Mouse (Mus musculus) olfactory bulb, adult 2 months (tissue): Measurements from ENCODE around the gene Vps54.

Source experiments
- CTCF ChIP-seq: fragments of 200-500 bp; IDR thresholded peaks from 2 replicates; pipeline ENCODE4 v1.5.1; 2012; ENCODE audit warnings: low read depth, mild to moderate bottlenecking, low read length, moderate library complexity; ENCODE audit not compliant: insufficient read depth
- POLR2A ChIP-seq: fragments of 200-500 bp; IDR thresholded peaks from 2 replicates; pipeline ENCODE4 v1.6.1; 2012; ENCODE audit warnings: mild to moderate bottlenecking, low read depth, low read length, moderate library complexity; ENCODE audit not compliant: insufficient read depth

DNA sequence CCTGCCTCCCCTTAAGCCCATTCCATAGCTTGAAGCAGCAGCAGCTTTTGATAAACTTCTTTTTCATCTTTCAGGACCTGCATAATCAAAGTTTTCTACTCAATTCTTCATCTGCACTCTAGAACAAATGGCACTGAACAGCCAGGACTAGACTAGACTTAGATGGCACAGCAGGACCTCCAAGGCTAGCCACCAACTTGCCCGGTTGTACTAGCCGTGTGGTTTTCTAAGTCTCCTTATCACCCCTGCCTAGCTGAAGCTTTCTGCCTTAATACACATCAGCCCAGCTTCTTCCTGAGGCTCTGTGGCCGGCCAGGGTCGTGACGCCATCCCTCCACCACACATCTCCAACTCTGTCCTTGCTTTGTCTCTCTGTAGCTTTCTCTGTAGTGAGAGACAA, 89.1 kb downstream of the Vps54 start:
- TF ChIP-seq POLR2A: no peak
- TF ChIP-seq CTCF: no peak
